Mouse (Mus musculus): ENCODE data around the gene Pde8a.

DNA sequence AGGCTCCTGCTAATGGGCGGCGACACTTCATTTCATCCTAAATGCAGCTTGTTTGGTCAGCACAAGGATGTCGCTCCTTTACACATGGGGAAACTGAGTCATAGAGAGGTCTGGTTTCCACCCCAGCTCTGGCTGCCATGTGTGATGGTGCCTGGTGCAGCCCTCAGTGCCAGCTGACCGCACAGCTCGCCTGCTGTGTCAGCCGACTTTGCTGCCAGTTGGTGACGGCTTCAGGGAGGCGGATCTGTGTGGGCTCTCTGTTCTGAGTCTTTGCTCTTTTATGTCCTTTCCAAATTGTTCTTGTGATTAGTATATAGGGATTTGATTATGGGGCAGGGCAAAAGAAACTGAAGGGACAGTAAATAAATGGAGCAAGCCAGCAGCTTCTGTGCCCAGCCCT lies 94.3 kb downstream of the Pde8a start:
- TF ChIP-seq POLR2A (IDR thresholded peaks at IDR 0.05; ENCODE audit: low read depth, low read length) (no peak), CTCF (IDR thresholded peaks at IDR 0.05; ENCODE audit: extremely low read depth, insufficient read length, insufficient replicate concordance, low read depth, low read length) (no peak)
